Mouse (Mus musculus) brain, embryonic 14.5 days (tissue): ENCODE results near the gene Nt5c2.

Experiments
- CTCF ChIP-seq: fragments of 200-500 bp; IDR thresholded peaks from 2 replicates; pipeline ENCODE4 v1.5.1; 2012; ENCODE audit warnings: inconsistent platforms, mild to moderate bottlenecking, moderate library complexity, borderline replicate concordance; ENCODE audit not compliant: insufficient read depth, insufficient read length; ENCODE audit errors: extremely low read depth
- POLR2A ChIP-seq: fragments of 200-500 bp; IDR thresholded peaks from 2 replicates; pipeline ENCODE4 v1.6.1; 2012; ENCODE audit warnings: mild to moderate bottlenecking, inconsistent platforms, borderline replicate concordance; ENCODE audit not compliant: poor library complexity, insufficient read depth, insufficient read length, severe bottlenecking; ENCODE audit errors: extremely low read depth

DNA sequence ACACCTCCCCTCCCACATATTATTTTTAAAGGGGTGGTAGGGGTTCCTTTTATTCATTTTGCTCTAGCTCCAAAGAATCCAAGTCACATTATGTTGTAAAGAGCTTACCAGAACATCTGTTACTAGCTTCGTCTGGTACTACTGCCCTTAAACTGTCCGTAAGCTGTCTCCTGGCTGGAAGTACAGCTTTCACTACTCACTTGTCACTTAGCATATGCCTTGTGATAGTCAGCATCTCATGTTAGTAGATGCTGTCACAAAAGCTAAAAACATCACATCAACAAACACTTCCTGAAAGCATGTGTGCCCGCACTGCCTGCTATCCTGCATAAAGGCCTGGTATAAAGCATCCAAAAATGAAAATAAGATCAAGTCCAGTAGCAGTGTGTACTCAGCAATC lies 55.4 kb downstream of the Nt5c2 start:
- TF ChIP-seq POLR2A = no peak
- TF ChIP-seq CTCF = no peak
